Mouse (Mus musculus): Measurements from ENCODE around the gene Slc1a7.

DNA sequence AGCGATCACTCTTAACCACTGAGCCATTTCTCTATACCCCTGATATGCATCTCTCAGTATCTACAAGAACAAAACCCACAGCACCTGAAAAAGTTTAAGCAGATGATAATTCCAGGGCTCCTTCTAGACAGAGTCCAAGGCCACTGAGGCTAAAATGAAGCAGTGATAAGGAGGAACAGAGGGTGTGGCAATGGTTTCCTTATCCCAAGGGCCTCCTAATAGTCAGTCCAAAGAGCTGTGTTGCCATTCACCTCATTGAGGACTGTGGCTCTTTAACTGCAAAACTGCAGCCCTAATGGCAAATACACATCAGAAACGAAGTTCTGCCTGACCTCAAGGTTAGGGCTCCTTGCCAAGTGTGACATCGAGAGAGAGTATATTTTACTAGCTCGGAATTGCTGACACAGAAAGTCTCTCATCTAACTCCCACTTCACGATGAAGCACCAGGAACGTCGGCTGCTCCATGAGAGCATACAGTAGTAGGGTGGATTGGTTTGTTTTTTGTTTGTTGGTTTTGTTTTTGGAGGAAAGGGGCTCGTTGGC lies 46.9 kb upstream of the Slc1a7 start:
- TF ChIP-seq CTCF (IDR thresholded peaks at IDR 0.05; ENCODE audit: low read depth) = no peak
- TF ChIP-seq EP300 (IDR thresholded peaks at IDR 0.05; ENCODE audit: low read depth) = no peak
